Mouse (Mus musculus): ENCODE measurements around the gene R3hcc1l. TPM values are rescaled to one million over a fixed set of nuclear protein-coding genes. Genes with fewer than 3 reads are reported as not detected.

The R3hcc1l gene
- polyA plus RNA-seq, 1 experiment, result 7.0 TPM

- H3K36me3 ChIP-seq (ENCODE audit: control insufficient read depth, insufficient read depth, low read length), result no peaks in the 10 kb centered on the region
- no peak overlapping the region for H3K27ac ChIP-seq (ENCODE audit: control insufficient read depth, insufficient read depth, low read depth, low read length)
- H3K27me3 ChIP-seq (ENCODE audit: control insufficient read depth, insufficient read depth, low read length), result no peaks in the 10 kb centered on the region
- TF ChIP-seq POLR2A (IDR thresholded peaks at IDR 0.05; ENCODE audit: control insufficient read depth, low read depth, low read length) (no peak), CTCF (IDR thresholded peaks at IDR 0.05; ENCODE audit: control insufficient read depth, insufficient read depth, insufficient replicate concordance, low read depth, low read length) (no peak)
- peak overlapping the region; percentile 75 for H3K4me3 ChIP-seq (ENCODE audit: control insufficient read depth, low read depth, low read length)
- H3K4me1 ChIP-seq (ENCODE audit: control insufficient read depth, insufficient read depth, low read length), result peaks cover 2% of the 10 kb centered on the region; the same call in 1 of the 2 replicates
Measured at GRCm38 (mm10) chr19:42519760-42520159, 1.2 kb downstream of the R3hcc1l start.

DNA sequence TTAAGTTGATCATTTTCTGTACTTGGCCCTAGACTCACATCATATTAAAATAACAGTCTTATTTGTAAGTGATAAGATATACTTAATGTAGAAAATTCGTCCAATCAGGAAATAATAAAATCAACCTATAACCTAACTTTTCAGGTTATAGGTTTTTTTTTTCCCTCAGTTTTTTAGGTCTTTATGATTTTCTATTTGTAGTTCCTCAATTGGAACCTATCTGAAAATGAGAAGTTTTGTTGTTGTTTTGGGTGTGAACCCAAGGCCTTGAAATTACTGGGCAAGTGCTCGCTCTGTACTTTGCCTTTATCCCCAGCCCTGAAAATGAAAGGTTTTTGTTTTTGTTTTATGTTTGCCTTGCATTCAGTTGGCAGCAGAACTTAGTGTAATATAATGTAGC is 6.1 kb downstream of the R3hcc1l start:
- Histone ChIP-seq H3K4me3 (ENCODE audit: control insufficient read depth, low read depth, low read length) (no peak overlapping the region), H3K27me3 (ENCODE audit: control insufficient read depth, insufficient read depth, low read length) (no peaks in the 10 kb centered on the region), H3K4me1 (ENCODE audit: control insufficient read depth, insufficient read depth, low read length) (no peaks in the 10 kb centered on the region; the same call in 1 of the 2 replicates), H3K36me3 (ENCODE audit: control insufficient read depth, insufficient read depth, low read length) (no peaks in the 10 kb centered on the region), H3K27ac (ENCODE audit: control insufficient read depth, insufficient read depth, low read depth, low read length) (no peak overlapping the region)
- TF ChIP-seq POLR2A (IDR thresholded peaks at IDR 0.05; ENCODE audit: control insufficient read depth, low read depth, low read length), result no peak

DNA sequence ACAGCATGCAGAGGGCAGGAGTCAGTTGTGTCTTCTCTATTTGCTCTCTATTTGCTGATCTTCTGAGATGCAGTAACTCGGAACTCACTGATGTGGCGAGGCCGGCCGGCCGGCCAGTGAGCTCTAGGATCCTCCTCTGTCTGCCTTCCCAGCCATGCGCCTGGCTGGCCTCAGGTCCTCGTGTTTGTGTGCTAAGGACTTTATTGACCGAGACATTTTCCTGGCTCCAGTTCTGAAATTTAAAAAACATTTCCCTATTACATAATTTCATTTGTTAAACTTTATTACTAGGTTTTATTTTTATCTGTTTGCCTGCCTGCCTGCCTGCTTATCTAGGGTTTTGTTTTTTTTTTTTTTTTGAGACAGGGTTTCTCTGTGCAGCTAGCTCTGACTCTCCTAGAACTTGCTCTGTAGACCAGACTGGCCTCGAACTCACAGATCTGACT is 11.5 kb downstream of the R3hcc1l start:
- Histone ChIP-seq H3K36me3 (ENCODE audit: control insufficient read depth, insufficient read depth, low read length) (no peaks in the 10 kb centered on the region), H3K4me3 (ENCODE audit: control insufficient read depth, low read depth, low read length) (no peak overlapping the region), H3K4me1 (ENCODE audit: control insufficient read depth, insufficient read depth, low read length) (no peaks in the 10 kb centered on the region), H3K27me3 (ENCODE audit: control insufficient read depth, insufficient read depth, low read length) (no peaks in the 10 kb centered on the region), H3K27ac (ENCODE audit: control insufficient read depth, insufficient read depth, low read depth, low read length) (no peak overlapping the region)
- TF ChIP-seq POLR2A (IDR thresholded peaks at IDR 0.05; ENCODE audit: control insufficient read depth, low read depth, low read length) (no peak), CTCF (IDR thresholded peaks at IDR 0.05; ENCODE audit: control insufficient read depth, insufficient read depth, insufficient replicate concordance, low read depth, low read length) (no peak)

DNA sequence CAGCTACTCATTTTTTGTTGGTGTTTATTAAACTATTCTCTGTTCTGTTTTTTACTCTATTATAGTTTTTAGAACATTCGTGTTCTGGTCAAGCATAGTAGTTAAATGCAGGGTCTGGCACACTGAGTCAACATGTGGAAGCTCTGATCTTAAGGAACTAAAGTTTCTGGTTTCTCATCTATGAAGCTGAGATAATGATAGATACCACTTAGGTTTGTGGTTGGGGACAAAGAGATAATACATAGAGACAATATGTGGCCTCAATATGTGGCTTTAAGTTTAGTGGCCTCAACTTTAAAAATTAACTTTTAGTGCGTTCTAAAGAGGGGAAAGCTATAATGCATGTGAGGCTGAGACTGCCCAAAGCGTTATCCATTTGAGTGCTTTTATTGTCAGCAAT is 15.9 kb downstream of the R3hcc1l start:
- Histone ChIP-seq H3K4me1 (ENCODE audit: control insufficient read depth, insufficient read depth, low read length) (no peaks in the 10 kb centered on the region), H3K4me3 (ENCODE audit: control insufficient read depth, low read depth, low read length) (no peak overlapping the region), H3K27ac (ENCODE audit: control insufficient read depth, insufficient read depth, low read depth, low read length) (no peak overlapping the region), H3K27me3 (ENCODE audit: control insufficient read depth, insufficient read depth, low read length) (no peaks in the 10 kb centered on the region), H3K36me3 (ENCODE audit: control insufficient read depth, insufficient read depth, low read length) (no peaks in the 10 kb centered on the region)
- no peak for TF ChIP-seq CTCF (IDR thresholded peaks at IDR 0.05; ENCODE audit: control insufficient read depth, insufficient read depth, insufficient replicate concordance, low read depth, low read length)
- no peak for TF ChIP-seq POLR2A (IDR thresholded peaks at IDR 0.05; ENCODE audit: control insufficient read depth, low read depth, low read length)

DNA sequence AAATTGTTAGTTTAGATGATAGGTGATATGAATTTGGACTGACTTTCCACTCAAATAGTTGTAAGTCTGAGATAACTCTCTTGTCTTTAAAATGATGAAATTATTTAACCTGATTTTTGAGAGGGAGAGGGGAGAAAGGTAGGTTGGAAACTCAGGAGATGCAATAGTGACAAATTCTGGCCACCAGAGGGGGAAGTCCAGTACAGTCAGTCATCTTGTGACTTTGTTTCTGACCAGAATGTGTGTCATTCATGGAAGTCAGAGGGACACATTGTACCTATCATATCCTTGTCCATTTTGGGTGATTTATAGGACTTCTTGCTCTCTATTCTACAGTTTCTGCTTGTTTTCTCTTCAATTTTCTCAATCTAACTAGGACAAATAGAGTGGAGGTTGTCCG is 19.0 kb downstream of the R3hcc1l start:
- TF ChIP-seq POLR2A (IDR thresholded peaks at IDR 0.05; ENCODE audit: control insufficient read depth, low read depth, low read length), result no peak
- TF ChIP-seq CTCF (IDR thresholded peaks at IDR 0.05; ENCODE audit: control insufficient read depth, insufficient read depth, insufficient replicate concordance, low read depth, low read length), result no peak
- H3K27me3 ChIP-seq (ENCODE audit: control insufficient read depth, insufficient read depth, low read length), result no peaks in the 10 kb centered on the region
- H3K36me3 ChIP-seq (ENCODE audit: control insufficient read depth, insufficient read depth, low read length), result no peaks in the 10 kb centered on the region
- no peak overlapping the region for H3K27ac ChIP-seq (ENCODE audit: control insufficient read depth, insufficient read depth, low read depth, low read length)
- no peaks in the 10 kb centered on the region for H3K4me1 ChIP-seq (ENCODE audit: control insufficient read depth, insufficient read depth, low read length)
- H3K4me3 ChIP-seq (ENCODE audit: control insufficient read depth, low read depth, low read length), result no peak overlapping the region

DNA sequence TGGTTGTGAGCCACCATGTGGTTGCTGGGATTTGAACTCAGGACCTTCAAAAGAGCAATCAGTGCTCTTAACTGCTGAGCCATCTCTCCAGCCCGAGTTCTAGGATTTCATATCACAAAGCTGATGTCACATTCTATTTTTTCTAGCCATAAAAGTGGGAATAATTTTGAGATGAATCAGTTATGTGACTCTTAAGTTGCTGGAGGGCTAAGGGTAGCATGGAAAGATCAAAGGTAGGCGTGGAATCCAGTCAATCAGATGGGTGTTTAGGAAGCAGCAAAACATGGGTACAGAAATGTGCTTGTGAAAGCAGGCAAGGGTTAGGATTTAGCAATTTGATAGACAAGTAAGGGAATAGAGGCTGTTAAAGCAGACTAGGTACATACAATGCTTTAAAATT is 20.4 kb downstream of the R3hcc1l start:
- Histone ChIP-seq H3K4me1 (ENCODE audit: control insufficient read depth, insufficient read depth, low read length) (no peaks in the 10 kb centered on the region), H3K4me3 (ENCODE audit: control insufficient read depth, low read depth, low read length) (no peak overlapping the region), H3K36me3 (ENCODE audit: control insufficient read depth, insufficient read depth, low read length) (no peaks in the 10 kb centered on the region), H3K27me3 (ENCODE audit: control insufficient read depth, insufficient read depth, low read length) (no peaks in the 10 kb centered on the region), H3K27ac (ENCODE audit: control insufficient read depth, insufficient read depth, low read depth, low read length) (no peak overlapping the region)
- TF ChIP-seq POLR2A (IDR thresholded peaks at IDR 0.05; ENCODE audit: control insufficient read depth, low read depth, low read length) (no peak), CTCF (IDR thresholded peaks at IDR 0.05; ENCODE audit: control insufficient read depth, insufficient read depth, insufficient replicate concordance, low read depth, low read length) (no peak)

GRCm38 (mm10) chr19:42539414-42540189 is 21.0 kb downstream of the R3hcc1l start:
- Histone ChIP-seq H3K4me3 (ENCODE audit: control insufficient read depth, low read depth, low read length) (no peak overlapping the region), H3K4me1 (ENCODE audit: control insufficient read depth, insufficient read depth, low read length) (no peaks in the 10 kb centered on the region), H3K36me3 (ENCODE audit: control insufficient read depth, insufficient read depth, low read length) (no peaks in the 10 kb centered on the region), H3K27ac (ENCODE audit: control insufficient read depth, insufficient read depth, low read depth, low read length) (no peak overlapping the region), H3K27me3 (ENCODE audit: control insufficient read depth, insufficient read depth, low read length) (no peaks in the 10 kb centered on the region)
- TF ChIP-seq CTCF (IDR thresholded peaks at IDR 0.05; ENCODE audit: control insufficient read depth, insufficient read depth, insufficient replicate concordance, low read depth, low read length), result no peak
- no peak for TF ChIP-seq POLR2A (IDR thresholded peaks at IDR 0.05; ENCODE audit: control insufficient read depth, low read depth, low read length)

Data from testis, adult 2 months (tissue).